24 mouse cellular contexts compared by ENCODE assay signal in genomic region chr17:36309293-36309692, GRCm38 (mm10). TPM values are rescaled to one million over a fixed set of nuclear protein-coding genes. Genes with fewer than 3 reads are reported as not detected.
DNase-seq lines count a peak whose midpoint lies in the region; ATAC-seq and TF ChIP-seq lines count a peak whose summit lies in the region.
"Had no signal": no experiment of that assay in that cellular context is flagged by ENCODE, and none has a peak within 500 bp of the region (broad histone marks: within the 10 kb centered on the region; RNA-seq: fewer than 3 reads in every experiment).

No protein-coding gene starts in this region.

- no peaks in the 10 kb centered on the region for H3K27me3 ChIP-seq in forebrain, postnatal 0 days (ENCODE audit: insufficient read depth, low read length)
- no peaks in the 10 kb centered on the region for H3K27me3 ChIP-seq in forebrain, embryonic 15.5 days
- no peaks in the 10 kb centered on the region for H3K27me3 ChIP-seq in midbrain, embryonic 13.5 days
- H3K27me3 ChIP-seq in midbrain, embryonic 11.5 days (ENCODE audit: control insufficient read depth, insufficient read depth, low read length): no peaks in the 10 kb centered on the region
- no peaks in the 10 kb centered on the region for H3K27me3 ChIP-seq in hindbrain, embryonic 16.5 days (replicated peaks; ENCODE audit: control insufficient read depth, insufficient read depth, low read length)
- H3K27me3 ChIP-seq in midbrain, postnatal 0 days (ENCODE audit: insufficient read depth, low read length): no peaks in the 10 kb centered on the region
- H3K27me3 ChIP-seq: embryonic facial prominence, embryonic 13.5 days; forebrain, embryonic 12.5 days; Patski had no signal

- WGBS in forebrain, postnatal 0 days: 38% methylated on average over 1 of the region's 1 CpGs
- WGBS in forebrain, embryonic 15.5 days: 41% methylated on average over 1 of the region's 1 CpGs
- 34% methylated on average over 1 of the region's 1 CpGs for WGBS in midbrain, embryonic 13.5 days
- 41% methylated on average over 1 of the region's 1 CpGs for WGBS in midbrain, embryonic 11.5 days
- WGBS in hindbrain, embryonic 16.5 days: 36% methylated on average over 1 of the region's 1 CpGs
- 42% methylated on average over 1 of the region's 1 CpGs for WGBS in midbrain, postnatal 0 days

- no peak for ATAC-seq in forebrain, postnatal 0 days
- no peak for ATAC-seq in forebrain, embryonic 15.5 days (replicated peaks)
- ATAC-seq in midbrain, embryonic 13.5 days: 0 out of 2 replicates have a peak, but pooled peaks have one; percentile 50
- no peak for ATAC-seq in midbrain, embryonic 11.5 days (ENCODE audit: low FRiP score)
- peak; percentile 71 for ATAC-seq in hindbrain, embryonic 16.5 days
- peak; percentile 84; the same call in 1 of the 2 replicates for ATAC-seq in midbrain, postnatal 0 days (ENCODE audit: low FRiP score)
- ATAC-seq in CD4-positive, CD25-positive, alpha-beta regulatory T cell, adult 4 months: no peak
- ATAC-seq: inflammation-experienced regulatory T-cells, adult 6 months; Patski had no signal

- TF ChIP-seq CTCF in forebrain, postnatal 0 days (IDR thresholded peaks at IDR 0.05; ENCODE audit: low read depth): no peak
- no peak for TF ChIP-seq CTCF in midbrain, postnatal 0 days (IDR thresholded peaks at IDR 0.05)

- H3K9ac ChIP-seq in forebrain, postnatal 0 days: no peak overlapping the region
- no peak overlapping the region for H3K9ac ChIP-seq in forebrain, embryonic 15.5 days (replicated peaks)
- H3K9ac ChIP-seq in midbrain, embryonic 13.5 days (replicated peaks): no peak overlapping the region
- no peak overlapping the region for H3K9ac ChIP-seq in midbrain, embryonic 11.5 days (ENCODE audit: low read length)
- H3K9ac ChIP-seq in hindbrain, embryonic 16.5 days (ENCODE audit: low read depth, low read length): no peak overlapping the region
- no peak overlapping the region for H3K9ac ChIP-seq in midbrain, postnatal 0 days (replicated peaks; ENCODE audit: low read length, poor library complexity, severe bottlenecking)
- H3K9ac ChIP-seq: embryonic facial prominence, embryonic 13.5 days; forebrain, embryonic 12.5 days had no signal

- H3K4me2 ChIP-seq in forebrain, postnatal 0 days (ENCODE audit: low read depth): 0 out of 2 replicates have a peak overlapping the region, but pooled peaks have one; percentile 23
- H3K4me2 ChIP-seq in forebrain, embryonic 15.5 days (replicated peaks): no peak overlapping the region
- H3K4me2 ChIP-seq in midbrain, embryonic 13.5 days (replicated peaks): no peak overlapping the region
- no peak overlapping the region for H3K4me2 ChIP-seq in midbrain, embryonic 11.5 days
- peak overlapping the region; percentile 43 for H3K4me2 ChIP-seq in hindbrain, embryonic 16.5 days (ENCODE audit: low read length)
- no peak overlapping the region for H3K4me2 ChIP-seq in midbrain, postnatal 0 days (ENCODE audit: low read depth, low read length, poor library complexity, severe bottlenecking)
- H3K4me2 ChIP-seq: embryonic facial prominence, embryonic 13.5 days; forebrain, embryonic 12.5 days had no signal

- no peaks in the 10 kb centered on the region for H3K9me3 ChIP-seq in forebrain, postnatal 0 days (ENCODE audit: low read length)
- H3K9me3 ChIP-seq in forebrain, embryonic 15.5 days: no peaks in the 10 kb centered on the region
- no peaks in the 10 kb centered on the region for H3K9me3 ChIP-seq in midbrain, embryonic 13.5 days
- H3K9me3 ChIP-seq in midbrain, embryonic 11.5 days (ENCODE audit: control insufficient read depth, low read length): no peaks in the 10 kb centered on the region
- H3K9me3 ChIP-seq in hindbrain, embryonic 16.5 days (ENCODE audit: control insufficient read depth, low read length): no peaks in the 10 kb centered on the region
- no peaks in the 10 kb centered on the region for H3K9me3 ChIP-seq in midbrain, postnatal 0 days (ENCODE audit: low read length)
- H3K9me3 ChIP-seq: embryonic facial prominence, embryonic 13.5 days; forebrain, embryonic 12.5 days; heart, embryonic 10.5 days had no signal

- DNase-seq in forebrain, postnatal 0 days: no peak
- DNase-seq in midbrain, embryonic 11.5 days (ENCODE audit: low spot score, missing footprints): no peak
- peak; percentile 7 for DNase-seq in midbrain, postnatal 0 days (ENCODE audit: low spot score)
- DNase-seq in liver: no peak

- no peak overlapping the region for H3K4me3 ChIP-seq in forebrain, postnatal 0 days (ENCODE audit: low read depth, low read length)
- no peak overlapping the region for H3K4me3 ChIP-seq in forebrain, embryonic 15.5 days
- H3K4me3 ChIP-seq in midbrain, embryonic 13.5 days (replicated peaks): no peak overlapping the region
- H3K4me3 ChIP-seq in midbrain, embryonic 11.5 days (ENCODE audit: low read depth, low read length): no peak overlapping the region
- no peak overlapping the region for H3K4me3 ChIP-seq in hindbrain, embryonic 16.5 days (ENCODE audit: low read length)
- H3K4me3 ChIP-seq in midbrain, postnatal 0 days (ENCODE audit: low read depth, low read length): no peak overlapping the region
- H3K4me3 ChIP-seq: embryonic facial prominence, embryonic 13.5 days; forebrain, embryonic 12.5 days; heart, embryonic 10.5 days had no signal

- H3K36me3 ChIP-seq in forebrain, postnatal 0 days (ENCODE audit: insufficient read depth): no peaks in the 10 kb centered on the region
- no peaks in the 10 kb centered on the region for H3K36me3 ChIP-seq in forebrain, embryonic 15.5 days
- no peaks in the 10 kb centered on the region for H3K36me3 ChIP-seq in midbrain, embryonic 13.5 days
- H3K36me3 ChIP-seq in midbrain, embryonic 11.5 days (ENCODE audit: control insufficient read depth, insufficient read depth, low read length): no peaks in the 10 kb centered on the region
- H3K36me3 ChIP-seq in hindbrain, embryonic 16.5 days (ENCODE audit: control insufficient read depth, insufficient read depth, low read length): no peaks in the 10 kb centered on the region
- H3K36me3 ChIP-seq in midbrain, postnatal 0 days (ENCODE audit: insufficient read depth, low read length): no peaks in the 10 kb centered on the region
- H3K36me3 ChIP-seq: embryonic facial prominence, embryonic 13.5 days; forebrain, embryonic 12.5 days; heart, embryonic 10.5 days had no signal

- H3K27ac ChIP-seq in forebrain, postnatal 0 days (ENCODE audit: low read depth, low read length): no peak overlapping the region
- H3K27ac ChIP-seq in forebrain, embryonic 15.5 days (replicated peaks): no peak overlapping the region
- H3K27ac ChIP-seq in midbrain, embryonic 13.5 days: no peak overlapping the region
- H3K27ac ChIP-seq in midbrain, embryonic 11.5 days (ENCODE audit: low read depth, low read length): no peak overlapping the region
- H3K27ac ChIP-seq in hindbrain, embryonic 16.5 days (ENCODE audit: low read depth, low read length): no peak overlapping the region
- H3K27ac ChIP-seq in midbrain, postnatal 0 days (ENCODE audit: low read depth, low read length): no peak overlapping the region
- H3K27ac ChIP-seq: embryonic facial prominence, embryonic 13.5 days; forebrain, embryonic 12.5 days; heart, embryonic 10.5 days had no signal

- no peaks in the 10 kb centered on the region for H3K4me1 ChIP-seq in forebrain, postnatal 0 days (ENCODE audit: insufficient read depth)
- no peaks in the 10 kb centered on the region for H3K4me1 ChIP-seq in forebrain, embryonic 15.5 days
- H3K4me1 ChIP-seq in midbrain, embryonic 13.5 days (replicated peaks): no peaks in the 10 kb centered on the region
- H3K4me1 ChIP-seq in midbrain, embryonic 11.5 days (ENCODE audit: control insufficient read depth, insufficient read depth, low read length): no peaks in the 10 kb centered on the region
- H3K4me1 ChIP-seq in hindbrain, embryonic 16.5 days (ENCODE audit: control insufficient read depth, insufficient read depth, low read depth, low read length): no peaks in the 10 kb centered on the region
- H3K4me1 ChIP-seq in midbrain, postnatal 0 days (ENCODE audit: insufficient read depth, low read length): no peaks in the 10 kb centered on the region
- H3K4me1 ChIP-seq: embryonic facial prominence, embryonic 13.5 days; forebrain, embryonic 12.5 days; heart, embryonic 10.5 days had no signal

RNA-seq across cellular contexts. Expression of gene H2-M10.1, which starts 16.7 kb away (rescaled TPM):
- total RNA-seq in forebrain, postnatal 0 days (2014; rRNA removed): not detected in 2 replicates
- polyA plus RNA-seq in forebrain, postnatal 0 days (2015; fragmentation: Nextera tagmentation; extraction: Ambion mirVana): not detected in 2 replicates
- polyA plus RNA-seq in forebrain, embryonic 15.5 days (2015; fragmentation: Nextera tagmentation; extraction: Ambion mirVana): not detected in 2 replicates
- polyA plus RNA-seq in midbrain, embryonic 13.5 days (2015; fragmentation: Nextera tagmentation; extraction: Ambion mirVana): not detected in 2 replicates
- not detected in 2 replicates for polyA plus RNA-seq in midbrain, embryonic 11.5 days (2014; fragmentation: Nextera tagmentation; extraction: Ambion mirVana)
- polyA plus RNA-seq in hindbrain, embryonic 16.5 days (2015; fragmentation: Nextera tagmentation; extraction: Ambion mirVana): not detected in 2 replicates
- total RNA-seq in midbrain, postnatal 0 days (2014; rRNA removed): not detected in 2 replicates
- polyA plus RNA-seq in midbrain, postnatal 0 days (2015; fragmentation: Nextera tagmentation; extraction: Ambion mirVana): not detected in 2 replicates
- not detected for polyA plus RNA-seq in CD4-positive, CD25-positive, alpha-beta regulatory T cell, adult 4 months (2017; shearing (Covaris generic))
- total RNA-seq: adrenal gland, adult 18-20 months; adrenal gland, postnatal 14 days; gastrocnemius, postnatal 10 days; gastrocnemius, postnatal 4 days; heart, adult 18-20 months; heart, postnatal 10 days; heart, postnatal 4 days had no signal
- polyA plus RNA-seq: activated CD4-positive, CD25-positive, alpha-beta regulatory T cell, adult 4 months; C2C12; embryonic facial prominence, embryonic 13.5 days; forebrain, embryonic 12.5 days; frontal cortex, adult 2 months; heart, embryonic 10.5 days; heart, embryonic 14.5 days; inflammation-experienced regulatory T-cells, adult 6 months; Patski had no signal

RNA-seq across cellular contexts. Expression of gene H2-M10.2, which starts 23.0 kb away (rescaled TPM):
- not detected in 2 replicates for total RNA-seq in forebrain, postnatal 0 days (2014; rRNA removed)
- polyA plus RNA-seq in forebrain, postnatal 0 days (2015; fragmentation: Nextera tagmentation; extraction: Ambion mirVana): not detected in 2 replicates
- not detected in 2 replicates for polyA plus RNA-seq in forebrain, embryonic 15.5 days (2015; fragmentation: Nextera tagmentation; extraction: Ambion mirVana)
- 0.28 and 0.36 TPM in 2 replicates for polyA plus RNA-seq in midbrain, embryonic 13.5 days (2015; fragmentation: Nextera tagmentation; extraction: Ambion mirVana)
- 0.19 TPM in 1 of 2 replicates, not detected in the other for polyA plus RNA-seq in midbrain, embryonic 11.5 days (2014; fragmentation: Nextera tagmentation; extraction: Ambion mirVana)
- 0.14 and 0.19 TPM in 2 replicates for polyA plus RNA-seq in hindbrain, embryonic 16.5 days (2015; fragmentation: Nextera tagmentation; extraction: Ambion mirVana)
- not detected in 2 replicates for total RNA-seq in midbrain, postnatal 0 days (2014; rRNA removed)
- not detected in 2 replicates for polyA plus RNA-seq in midbrain, postnatal 0 days (2015; fragmentation: Nextera tagmentation; extraction: Ambion mirVana)
- under 1 TPM in 1 of 2 experiments, not detected in 1; 0.39 TPM for polyA plus RNA-seq in CD4-positive, CD25-positive, alpha-beta regulatory T cell, adult 4 months (2017; shearing (Covaris generic))
- total RNA-seq: adrenal gland, adult 18-20 months; adrenal gland, postnatal 14 days; gastrocnemius, postnatal 10 days; gastrocnemius, postnatal 4 days; heart, adult 18-20 months; heart, postnatal 10 days; heart, postnatal 4 days had no signal
- polyA plus RNA-seq: activated CD4-positive, CD25-positive, alpha-beta regulatory T cell, adult 4 months; C2C12; embryonic facial prominence, embryonic 13.5 days; forebrain, embryonic 12.5 days; frontal cortex, adult 2 months; heart, embryonic 10.5 days; heart, embryonic 14.5 days; inflammation-experienced regulatory T-cells, adult 6 months had no signal

RNA-seq across cellular contexts. Expression of gene Trim39, which starts 37.2 kb away (rescaled TPM):
- total RNA-seq in forebrain, postnatal 0 days (2014; rRNA removed): 27.1 and 27.8 TPM in 2 replicates
- polyA plus RNA-seq in forebrain, postnatal 0 days (2015; fragmentation: Nextera tagmentation; extraction: Ambion mirVana): 7.9 and 11.2 TPM in 2 replicates
- polyA plus RNA-seq in forebrain, embryonic 15.5 days (2015; fragmentation: Nextera tagmentation; extraction: Ambion mirVana): 25.7 and 26.4 TPM in 2 replicates
- 29.3 and 31.1 TPM in 2 replicates for polyA plus RNA-seq in midbrain, embryonic 13.5 days (2015; fragmentation: Nextera tagmentation; extraction: Ambion mirVana)
- polyA plus RNA-seq in midbrain, embryonic 11.5 days (2014; fragmentation: Nextera tagmentation; extraction: Ambion mirVana): 17.4 and 17.6 TPM in 2 replicates
- 22.1 and 25.4 TPM in 2 replicates for polyA plus RNA-seq in hindbrain, embryonic 16.5 days (2015; fragmentation: Nextera tagmentation; extraction: Ambion mirVana)
- total RNA-seq in midbrain, postnatal 0 days (2014; rRNA removed): 23.5 and 29.6 TPM in 2 replicates
- polyA plus RNA-seq in midbrain, postnatal 0 days (2015; fragmentation: Nextera tagmentation; extraction: Ambion mirVana): 12.5 and 14.3 TPM in 2 replicates
- polyA plus RNA-seq in CD4-positive, CD25-positive, alpha-beta regulatory T cell, adult 4 months (2017; shearing (Covaris generic)): 10 to 100 TPM; 17.2 to 25.9 TPM

RNA-seq across cellular contexts. Expression of gene Rpp21, which starts 51.4 kb away (rescaled TPM):
- total RNA-seq in forebrain, postnatal 0 days (2014; rRNA removed): 39.2 and 58.2 TPM in 2 replicates
- polyA plus RNA-seq in forebrain, postnatal 0 days (2015; fragmentation: Nextera tagmentation; extraction: Ambion mirVana): 139 and 159 TPM in 2 replicates
- polyA plus RNA-seq in forebrain, embryonic 15.5 days (2015; fragmentation: Nextera tagmentation; extraction: Ambion mirVana): 101 and 105 TPM in 2 replicates
- polyA plus RNA-seq in midbrain, embryonic 13.5 days (2015; fragmentation: Nextera tagmentation; extraction: Ambion mirVana): 111 and 115 TPM in 2 replicates
- 80.7 and 83.2 TPM in 2 replicates for polyA plus RNA-seq in midbrain, embryonic 11.5 days (2014; fragmentation: Nextera tagmentation; extraction: Ambion mirVana)
- 117 and 131 TPM in 2 replicates for polyA plus RNA-seq in hindbrain, embryonic 16.5 days (2015; fragmentation: Nextera tagmentation; extraction: Ambion mirVana)
- 47.7 and 48.5 TPM in 2 replicates for total RNA-seq in midbrain, postnatal 0 days (2014; rRNA removed)
- 169 and 187 TPM in 2 replicates for polyA plus RNA-seq in midbrain, postnatal 0 days (2015; fragmentation: Nextera tagmentation; extraction: Ambion mirVana)
- 100 to 1,000 TPM; 191 to 211 TPM for polyA plus RNA-seq in CD4-positive, CD25-positive, alpha-beta regulatory T cell, adult 4 months (2017; shearing (Covaris generic))

RNA-seq across cellular contexts. Expression of gene H2-M10.3, which starts 58.9 kb away (rescaled TPM):
- not detected in 2 replicates for total RNA-seq in forebrain, postnatal 0 days (2014; rRNA removed)
- not detected in 2 replicates for polyA plus RNA-seq in forebrain, postnatal 0 days (2015; fragmentation: Nextera tagmentation; extraction: Ambion mirVana)
- polyA plus RNA-seq in forebrain, embryonic 15.5 days (2015; fragmentation: Nextera tagmentation; extraction: Ambion mirVana): not detected in 2 replicates
- not detected in 2 replicates for polyA plus RNA-seq in midbrain, embryonic 13.5 days (2015; fragmentation: Nextera tagmentation; extraction: Ambion mirVana)
- polyA plus RNA-seq in midbrain, embryonic 11.5 days (2014; fragmentation: Nextera tagmentation; extraction: Ambion mirVana): not detected in 2 replicates
- not detected in 2 replicates for polyA plus RNA-seq in hindbrain, embryonic 16.5 days (2015; fragmentation: Nextera tagmentation; extraction: Ambion mirVana)
- not detected in 2 replicates for total RNA-seq in midbrain, postnatal 0 days (2014; rRNA removed)
- polyA plus RNA-seq in midbrain, postnatal 0 days (2015; fragmentation: Nextera tagmentation; extraction: Ambion mirVana): not detected in 2 replicates
- polyA plus RNA-seq in CD4-positive, CD25-positive, alpha-beta regulatory T cell, adult 4 months (2017; shearing (Covaris generic)): not detected
- total RNA-seq: adrenal gland, adult 18-20 months; adrenal gland, postnatal 14 days; gastrocnemius, postnatal 10 days; gastrocnemius, postnatal 4 days; heart, adult 18-20 months; heart, postnatal 10 days; heart, postnatal 4 days had no signal
- polyA plus RNA-seq: activated CD4-positive, CD25-positive, alpha-beta regulatory T cell, adult 4 months; C2C12; embryonic facial prominence, embryonic 13.5 days; forebrain, embryonic 12.5 days; frontal cortex, adult 2 months; heart, embryonic 10.5 days; heart, embryonic 14.5 days; inflammation-experienced regulatory T-cells, adult 6 months; Patski had no signal

Comparison
In these comparisons a context has a peak if more than half of its experiments do, and no peak if none do; other contexts are left out.
1. ATAC-seq: peak in midbrain, embryonic 13.5 days (single experiment), hindbrain, embryonic 16.5 days (single experiment) and midbrain, postnatal 0 days (single experiment); none in forebrain, postnatal 0 days (single experiment), forebrain, embryonic 15.5 days (single experiment), midbrain, embryonic 11.5 days (single experiment) and CD4-positive, CD25-positive, alpha-beta regulatory T cell, adult 4 months (single experiment).
2. H3K4me2 ChIP-seq: peak in forebrain, postnatal 0 days (single experiment) and hindbrain, embryonic 16.5 days (single experiment); none in forebrain, embryonic 15.5 days (single experiment), midbrain, embryonic 13.5 days (single experiment), midbrain, embryonic 11.5 days (single experiment) and midbrain, postnatal 0 days (single experiment).